Mouse (Mus musculus): Measurements from ENCODE around the gene Gm28308. TPM values are rescaled to one million over a fixed set of nuclear protein-coding genes. Genes with fewer than 3 reads are reported as not detected.

The Gm28308 gene
- polyA plus RNA-seq, 1 experiment from 2014 or later = not detected

GRCm38 (mm10) chr6:52202362-52203120, 10.6 kb downstream of the Gm28308 start:
- 20% methylated on average over 22 of the region's 22 CpGs for WGBS
- peak overlapping the region; percentile 81 for H3K4me2 ChIP-seq (replicated peaks; ENCODE audit: low read depth, low read length)
- peak overlapping the region; percentile 78 for H3K27ac ChIP-seq (ENCODE audit: low read length)
- H3K9ac ChIP-seq (replicated peaks; ENCODE audit: low read length) = peak overlapping the region; percentile 78
- H3K4me1 ChIP-seq (ENCODE audit: insufficient read depth, low read length) = peaks cover 87% of the 10 kb centered on the region
- peaks cover 18% of the 10 kb centered on the region; the same call in 1 of the 2 replicates for H3K36me3 ChIP-seq (ENCODE audit: insufficient read depth, low read length)
- H3K27me3 ChIP-seq (ENCODE audit: insufficient read depth, low read length) = 0 out of 2 replicates have a peak, but pooled peaks cover 5% of the 10 kb centered on the region
- H3K9me3 ChIP-seq (ENCODE audit: low read length) = no peaks in the 10 kb centered on the region
- H3K4me3 ChIP-seq (ENCODE audit: low read length) = peak overlapping the region; percentile 55
- no peak for ATAC-seq (ENCODE audit: low FRiP score, low TSS enrichment)

- Histone ChIP-seq H3K27ac (ENCODE audit: low read length) (peak overlapping the region; percentile 83), H3K9ac (replicated peaks; ENCODE audit: low read length) (peak overlapping the region; percentile 53)
- 54% methylated on average over 1 of the region's 1 CpGs for WGBS
Measured at GRCm38 (mm10) chr6:52201269-52201668, 11.9 kb downstream of the Gm28308 start.

GRCm38 (mm10) chr6:52200751-52201250, 12.3 kb downstream of the Gm28308 start:
- H3K4me3 ChIP-seq (ENCODE audit: low read length) = peak overlapping the region; percentile 15
- peak overlapping the region; percentile 59 for H3K9ac ChIP-seq (replicated peaks; ENCODE audit: low read length)
- H3K9me3 ChIP-seq (ENCODE audit: low read length) = no peaks in the 10 kb centered on the region
- ATAC-seq (ENCODE audit: low FRiP score, low TSS enrichment) = no peak
- H3K27ac ChIP-seq (ENCODE audit: low read length) = peak overlapping the region; percentile 83
- WGBS = 33% methylated on average over 10 of the region's 10 CpGs
- H3K36me3 ChIP-seq (ENCODE audit: insufficient read depth, low read length) = peaks cover 13% of the 10 kb centered on the region; the same call in 1 of the 2 replicates
- peaks cover 87% of the 10 kb centered on the region for H3K4me1 ChIP-seq (ENCODE audit: insufficient read depth, low read length)
- 0 out of 2 replicates have a peak, but pooled peaks cover 5% of the 10 kb centered on the region for H3K27me3 ChIP-seq (ENCODE audit: insufficient read depth, low read length)
- H3K4me2 ChIP-seq (replicated peaks; ENCODE audit: low read depth, low read length) = peak overlapping the region; percentile 36

More at GRCm38 (mm10) chr6:52201269-52201668, 11.9 kb downstream of the Gm28308 start:
- Histone ChIP-seq H3K4me3 (ENCODE audit: low read length) (peak overlapping the region; percentile 7; the same call in 1 of the 2 replicates), H3K4me2 (replicated peaks; ENCODE audit: low read depth, low read length) (peak overlapping the region; percentile 36), H3K4me1 (ENCODE audit: insufficient read depth, low read length) (peaks cover 87% of the 10 kb centered on the region), H3K36me3 (ENCODE audit: insufficient read depth, low read length) (peaks cover 18% of the 10 kb centered on the region; the same call in 1 of the 2 replicates), H3K27me3 (ENCODE audit: insufficient read depth, low read length) (0 out of 2 replicates have a peak, but pooled peaks cover 5% of the 10 kb centered on the region), H3K9me3 (ENCODE audit: low read length) (no peaks in the 10 kb centered on the region)
- ATAC-seq (ENCODE audit: low FRiP score, low TSS enrichment) = no peak

GRCm38 (mm10) chr6:52200073-52200750, 12.9 kb downstream of the Gm28308 start:
- Histone ChIP-seq H3K4me1 (ENCODE audit: insufficient read depth, low read length) (peaks cover 87% of the 10 kb centered on the region), H3K4me3 (ENCODE audit: low read length) (peak overlapping the region; percentile 15), H3K9me3 (ENCODE audit: low read length) (no peaks in the 10 kb centered on the region), H3K9ac (replicated peaks; ENCODE audit: low read length) (peak overlapping the region; percentile 59), H3K4me2 (replicated peaks; ENCODE audit: low read depth, low read length) (peak overlapping the region; percentile 36), H3K27me3 (ENCODE audit: insufficient read depth, low read length) (0 out of 2 replicates have a peak, but pooled peaks cover 5% of the 10 kb centered on the region), H3K36me3 (ENCODE audit: insufficient read depth, low read length) (peaks cover 12% of the 10 kb centered on the region; the same call in 1 of the 2 replicates), H3K27ac (ENCODE audit: low read length) (peak overlapping the region; percentile 83)
- no peak for ATAC-seq (ENCODE audit: low FRiP score, low TSS enrichment)
- WGBS = 18% methylated on average over 30 of the region's 30 CpGs

GRCm38 (mm10) chr6:52197271-52197670, 15.9 kb downstream of the Gm28308 start:
- Histone ChIP-seq H3K4me2 (replicated peaks; ENCODE audit: low read depth, low read length) (peak overlapping the region; percentile 30), H3K9me3 (ENCODE audit: low read length) (no peaks in the 10 kb centered on the region), H3K27ac (ENCODE audit: low read length) (peak overlapping the region; percentile 77), H3K36me3 (ENCODE audit: insufficient read depth, low read length) (0 out of 2 replicates have a peak, but pooled peaks cover 10% of the 10 kb centered on the region), H3K9ac (replicated peaks; ENCODE audit: low read length) (peak overlapping the region; percentile 48), H3K27me3 (ENCODE audit: insufficient read depth, low read length) (0 out of 2 replicates have a peak, but pooled peaks cover 5% of the 10 kb centered on the region), H3K4me1 (ENCODE audit: insufficient read depth, low read length) (peaks cover 93% of the 10 kb centered on the region), H3K4me3 (ENCODE audit: low read length) (no peak overlapping the region)
- peak; percentile 85 for ATAC-seq (ENCODE audit: low FRiP score, low TSS enrichment)
- WGBS = 4% methylated on average over 10 of the region's 10 CpGs

GRCm38 (mm10) chr6:52196811-52197210, 16.3 kb downstream of the Gm28308 start:
- Histone ChIP-seq H3K4me2 (replicated peaks; ENCODE audit: low read depth, low read length) (peak overlapping the region; percentile 30), H3K4me3 (ENCODE audit: low read length) (no peak overlapping the region), H3K36me3 (ENCODE audit: insufficient read depth, low read length) (0 out of 2 replicates have a peak, but pooled peaks cover 8% of the 10 kb centered on the region), H3K4me1 (ENCODE audit: insufficient read depth, low read length) (peaks cover 93% of the 10 kb centered on the region), H3K9me3 (ENCODE audit: low read length) (no peaks in the 10 kb centered on the region), H3K27ac (ENCODE audit: low read length) (peak overlapping the region; percentile 73), H3K27me3 (ENCODE audit: insufficient read depth, low read length) (0 out of 2 replicates have a peak, but pooled peaks cover 5% of the 10 kb centered on the region), H3K9ac (replicated peaks; ENCODE audit: low read length) (peak overlapping the region; percentile 48; the same call in 1 of the 2 replicates)
- 28% methylated on average over 9 of the region's 9 CpGs for whole genome bisulfite sequencing
- no peak for ATAC-seq (ENCODE audit: low FRiP score, low TSS enrichment)

GRCm38 (mm10) chr6:52194690-52195089, 18.4 kb downstream of the Gm28308 start:
- Histone ChIP-seq H3K4me2 (replicated peaks; ENCODE audit: low read depth, low read length) (no peak overlapping the region), H3K9me3 (ENCODE audit: low read length) (no peaks in the 10 kb centered on the region), H3K27ac (ENCODE audit: low read length) (no peak overlapping the region), H3K9ac (replicated peaks; ENCODE audit: low read length) (no peak overlapping the region), H3K4me1 (ENCODE audit: insufficient read depth, low read length) (peaks cover 88% of the 10 kb centered on the region), H3K4me3 (ENCODE audit: low read length) (no peak overlapping the region), H3K27me3 (ENCODE audit: insufficient read depth, low read length) (no peaks in the 10 kb centered on the region), H3K36me3 (ENCODE audit: insufficient read depth, low read length) (no peaks in the 10 kb centered on the region)
- no peak for ATAC-seq (ENCODE audit: low FRiP score, low TSS enrichment)
- 25% methylated on average over 10 of the region's 10 CpGs for WGBS

GRCm38 (mm10) chr6:52191860-52192550, 21.1 kb downstream of the Gm28308 start:
- peak; percentile 54 for ATAC-seq (ENCODE audit: low FRiP score, low TSS enrichment)
- Histone ChIP-seq H3K4me3 (ENCODE audit: low read length) (peak overlapping the region; percentile 66), H3K9ac (replicated peaks; ENCODE audit: low read length) (peak overlapping the region; percentile 77), H3K36me3 (ENCODE audit: insufficient read depth, low read length) (0 out of 2 replicates have a peak, but pooled peaks cover 2% of the 10 kb centered on the region), H3K4me1 (ENCODE audit: insufficient read depth, low read length) (peaks cover 91% of the 10 kb centered on the region), H3K9me3 (ENCODE audit: low read length) (no peaks in the 10 kb centered on the region), H3K27ac (ENCODE audit: low read length) (peak overlapping the region; percentile 91), H3K27me3 (ENCODE audit: insufficient read depth, low read length) (no peaks in the 10 kb centered on the region), H3K4me2 (replicated peaks; ENCODE audit: low read depth, low read length) (peak overlapping the region; percentile 97)
- under 1% methylated on average over 46 of the region's 55 CpGs for WGBS
